Mouse (Mus musculus) myocyte (in vitro differentiated cells): ENCODE measurements around the gene Fam189b. TPM values are rescaled to one million over a fixed set of nuclear protein-coding genes. Genes with fewer than 3 reads are reported as not detected.
A peak's percentile ranks its signal among the peaks of the same experiment; 100 is the strongest.

ENCODE experiments used
- H3K27me3 ChIP-seq: one replicate; pipeline ENCODE4 v1.6.1; 2011; ENCODE audit not compliant: control insufficient read depth, insufficient read depth, insufficient read length
- H3K36me3 ChIP-seq: one replicate; pipeline ENCODE4 v1.6.1; 2011; ENCODE audit not compliant: control insufficient read depth, insufficient read depth
- H3K4me2 ChIP-seq: one replicate; pipeline ENCODE4 v1.6.1; 2011; ENCODE audit warnings: low read depth, control low read depth
- H3K4me3 ChIP-seq: one replicate; pipeline ENCODE4 v1.5.1; 2011; ENCODE audit warnings: mild to moderate bottlenecking, control low read depth, moderate library complexity
- H3K79me2 ChIP-seq: one replicate; pipeline ENCODE4 v1.6.1; 2011; ENCODE audit not compliant: control insufficient read depth, insufficient read depth
- H3ac ChIP-seq: one replicate; pipeline ENCODE4 v1.6.1; 2011; ENCODE audit not compliant: control insufficient read depth, insufficient read length
- CEBPB ChIP-seq: IDR thresholded peaks from 2 replicates; pipeline ENCODE4 v1.6.1; 2011; ENCODE audit warnings: mild to moderate bottlenecking, moderate library complexity; ENCODE audit not compliant: poor library complexity, insufficient read depth, severe bottlenecking
- E2F4 ChIP-seq: IDR thresholded peaks from one replicate; pipeline ENCODE4 v1.6.1; 2011; ENCODE audit warnings: mild to moderate bottlenecking, control low read depth, moderate library complexity; ENCODE audit not compliant: insufficient read depth
- MAX ChIP-seq: IDR thresholded peaks from one replicate; pipeline ENCODE4 v1.6.1; 2011; ENCODE audit warnings: low read depth, mild to moderate bottlenecking, control low read depth
- MYOD1 ChIP-seq, 3 experiments: IDR thresholded peaks; one replicate each; pipeline ENCODE4 v1.6.1; 2011; ENCODE audit warnings: control low read depth in 2 of 3, low read depth in 2 of 3, mild to moderate bottlenecking in 2 of 3, moderate library complexity in 1 of 3; ENCODE audit not compliant: insufficient read length in 2 of 3, control insufficient read depth in 1 of 3
- MYOG ChIP-seq, 3 experiments: IDR thresholded peaks; one replicate each; pipeline ENCODE4 v1.6.1; 2011; ENCODE audit warnings: control low read depth in 2 of 3, low read depth in 2 of 3, mild to moderate bottlenecking in 2 of 3; ENCODE audit not compliant: insufficient read length in 2 of 3, control insufficient read depth in 1 of 3, insufficient read depth in 1 of 3
- POLR2A ChIP-seq: IDR thresholded peaks from one replicate; pipeline ENCODE4 v1.6.1; 2011; ENCODE audit warnings: low read depth, mild to moderate bottlenecking, control low read depth, moderate library complexity; ENCODE audit not compliant: insufficient read length
- POLR2AphosphoS2 ChIP-seq: IDR thresholded peaks from one replicate; pipeline ENCODE4 v1.6.1; 2011; ENCODE audit warnings: low read depth, control low read depth; ENCODE audit not compliant: insufficient read length
- REST ChIP-seq: IDR thresholded peaks from one replicate; pipeline ENCODE4 v1.6.1; 2011; ENCODE audit warnings: mild to moderate bottlenecking, control low read depth, moderate library complexity; ENCODE audit not compliant: insufficient read depth, insufficient read length
- SRF ChIP-seq: IDR thresholded peaks from one replicate; pipeline ENCODE4 v1.6.1; 2011; ENCODE audit warnings: low read depth; ENCODE audit not compliant: control insufficient read depth, insufficient read length
- TCF12 ChIP-seq: IDR thresholded peaks from one replicate; pipeline ENCODE4 v1.6.1; 2011; ENCODE audit warnings: mild to moderate bottlenecking, control low read depth; ENCODE audit not compliant: poor library complexity, insufficient read depth, severe bottlenecking
- TCF3 ChIP-seq: IDR thresholded peaks from one replicate; pipeline ENCODE4 v1.6.1; 2011; ENCODE audit warnings: low read depth, control low read depth; ENCODE audit not compliant: insufficient read length
- USF1 ChIP-seq: IDR thresholded peaks from one replicate; pipeline ENCODE4 v1.6.1; 2011; ENCODE audit warnings: low read depth, mild to moderate bottlenecking, control low read depth, moderate library complexity
- polyA plus RNA-seq: library from polyadenylated mRNA; unstranded; fragments of >200 nt; fragmentation: generic; extraction: Trizol; gene quantifications from one replicate; pipeline ENCODE4 v1.2.1, GENCODE M21; 2012; ENCODE audit warnings: missing spikeins

Gene Fam189b
- polyA plus RNA-seq, 1 experiment = 15.0 TPM

DNA sequence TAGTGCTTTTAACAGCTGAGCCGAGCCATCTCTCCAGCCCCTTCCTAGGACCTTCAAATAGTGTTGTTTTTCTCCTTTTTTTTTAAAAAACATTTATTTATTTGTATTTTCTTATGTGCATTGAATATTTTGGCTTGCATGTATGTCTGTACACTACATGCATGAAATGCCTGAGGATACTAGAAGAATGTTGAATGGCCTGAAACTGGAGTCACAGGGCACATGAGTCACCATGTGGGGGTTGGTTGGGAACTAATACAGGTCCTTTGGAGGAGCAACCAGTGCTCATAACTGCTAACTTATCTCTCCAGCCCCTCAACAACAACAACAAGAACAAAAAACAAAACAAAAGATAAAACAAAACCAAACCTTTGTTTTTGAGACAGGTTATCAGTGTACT, 19.8 kb upstream of the Fam189b start:
- H3K4me2 ChIP-seq = peak overlapping the region; percentile 32
- no peak for TF ChIP-seq MAX
- TF ChIP-seq CEBPB = no peak
- peak; percentile 95 for TF ChIP-seq USF1
- no peak for TF ChIP-seq MYOD1 (IDR thresholded peaks at IDR 0.05; ENCODE audit: control insufficient read depth in 1 of 3, insufficient read length in 2 of 3, low read depth in 2 of 3)
- TF ChIP-seq E2F4 = no peak
- peaks cover 21% of the 10 kb centered on the region for H3K79me2 ChIP-seq
- H3K36me3 ChIP-seq = peaks cover 12% of the 10 kb centered on the region
- no peak overlapping the region for H3ac ChIP-seq
- H3K27me3 ChIP-seq = peaks cover 14% of the 10 kb centered on the region
- no peak overlapping the region for H3K4me3 ChIP-seq

DNA sequence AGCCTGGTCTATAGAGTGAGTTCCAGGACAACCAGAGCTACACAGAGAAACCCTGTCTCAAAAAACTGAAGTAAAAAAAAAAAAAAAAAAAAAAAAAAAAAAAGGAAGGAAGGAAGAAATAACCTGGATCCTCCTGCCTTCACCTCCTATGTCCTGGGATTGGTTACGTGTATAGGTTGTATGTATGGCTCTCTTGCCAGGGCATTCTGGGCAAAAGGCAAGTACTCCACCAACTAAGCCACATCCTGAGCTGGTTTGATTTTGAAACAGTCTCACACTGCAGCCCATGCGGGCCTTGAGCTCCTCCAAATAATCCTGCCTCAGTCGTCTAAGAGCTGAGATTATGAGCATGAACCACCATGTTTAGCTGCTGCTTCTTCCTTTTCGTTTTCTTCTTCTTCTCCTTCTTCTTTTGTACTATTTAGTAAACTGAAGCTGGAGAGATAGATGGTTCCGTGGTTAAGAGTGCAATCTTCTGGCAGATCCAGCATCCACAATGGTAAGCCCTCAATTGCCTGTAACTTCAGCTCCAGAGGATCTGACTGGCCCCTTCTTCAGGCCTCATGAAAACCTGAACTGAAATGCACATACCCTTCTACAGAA, 19.2 kb upstream of the Fam189b start:
- peaks cover 15% of the 10 kb centered on the region for H3K36me3 ChIP-seq
- peak overlapping the region; percentile 71 for H3K4me3 ChIP-seq
- peak overlapping the region; percentile 77 for H3K4me2 ChIP-seq
- peaks cover 8% of the 10 kb centered on the region for H3K27me3 ChIP-seq
- H3ac ChIP-seq = no peak overlapping the region
- H3K79me2 ChIP-seq = peaks cover 21% of the 10 kb centered on the region
- TF ChIP-seq POLR2AphosphoS2 = no peak
- no peak for TF ChIP-seq REST
- no peak for TF ChIP-seq CEBPB
- no peak for TF ChIP-seq SRF
- TF ChIP-seq E2F4 = no peak
- TF ChIP-seq USF1 = no peak
- TF ChIP-seq MAX = no peak
- no peak for TF ChIP-seq MYOG (IDR thresholded peaks at IDR 0.05; ENCODE audit: control insufficient read depth in 1 of 3, insufficient read depth in 1 of 3, insufficient read length in 2 of 3, low read depth in 2 of 3)
- TF ChIP-seq TCF12 = no peak
- no peak for TF ChIP-seq TCF3
- no peak for TF ChIP-seq POLR2A

GRCm38 (mm10) chr3:89164506-89165267, 18.3 kb upstream of the Fam189b start, which contains the start of gene Clk2:
Clk2 (plus strand) TSS chr3:89164795.
- peak; percentile 76 for TF ChIP-seq POLR2AphosphoS2
- TF ChIP-seq CEBPB = no peak
- TF ChIP-seq USF1 = peak; percentile 46
- no peak for TF ChIP-seq TCF3
- TF ChIP-seq MYOG (IDR thresholded peaks at IDR 0.05; ENCODE audit: control insufficient read depth in 1 of 3, insufficient read depth in 1 of 3, insufficient read length in 2 of 3, low read depth in 2 of 3) = peak in 1 of 3 experiments; percentile 4
- TF ChIP-seq POLR2A = peak; percentile 82
- H3ac ChIP-seq = peak within 1 kb of the TSS; percentile 47

GRCm38 (mm10) chr3:89165268-89165870, 17.6 kb upstream of the Fam189b start:
- peak overlapping the region; percentile 97 for H3K4me2 ChIP-seq
- H3K27me3 ChIP-seq = no peaks in the 10 kb centered on the region
- peak overlapping the region; percentile 47 for H3ac ChIP-seq
- peaks cover 21% of the 10 kb centered on the region for H3K79me2 ChIP-seq
- peaks cover 27% of the 10 kb centered on the region for H3K36me3 ChIP-seq
- peak overlapping the region; percentile 71 for H3K4me3 ChIP-seq
- TF ChIP-seq TCF12 = no peak
- TF ChIP-seq MYOG (IDR thresholded peaks at IDR 0.05; ENCODE audit: control insufficient read depth in 1 of 3, insufficient read depth in 1 of 3, insufficient read length in 2 of 3, low read depth in 2 of 3) = no peak
- no peak for TF ChIP-seq POLR2AphosphoS2
- no peak for TF ChIP-seq MAX
- TF ChIP-seq SRF = no peak
- TF ChIP-seq USF1 = no peak
- no peak for TF ChIP-seq TCF3
- TF ChIP-seq REST = no peak

More at GRCm38 (mm10) chr3:89164506-89165267, 18.3 kb upstream of the Fam189b start, which contains the start of gene Clk2:
- Histone ChIP-seq H3K4me3 (peak within 1 kb of the TSS; percentile 71), H3K79me2 (peaks cover 21% of the 10 kb centered on the region), H3K4me2 (peak within 1 kb of the TSS; percentile 97), H3K36me3 (peaks cover 21% of the 10 kb centered on the region), H3K27me3 (peaks cover 3% of the 10 kb centered on the region)

- H3K36me3 ChIP-seq = peaks cover 31% of the 10 kb centered on the region
- no peaks in the 10 kb centered on the region for H3K27me3 ChIP-seq
- no peak overlapping the region for H3K4me3 ChIP-seq
- H3ac ChIP-seq = no peak overlapping the region
- no peak overlapping the region for H3K4me2 ChIP-seq
- TF ChIP-seq POLR2AphosphoS2 = no peak
- TF ChIP-seq TCF3 = no peak
- no peak for TF ChIP-seq REST
- no peak for TF ChIP-seq MYOD1 (IDR thresholded peaks at IDR 0.05; ENCODE audit: control insufficient read depth in 1 of 3, insufficient read length in 2 of 3, low read depth in 2 of 3)
- no peak for TF ChIP-seq MAX
- no peak for TF ChIP-seq USF1
- TF ChIP-seq MYOG (IDR thresholded peaks at IDR 0.05; ENCODE audit: control insufficient read depth in 1 of 3, insufficient read depth in 1 of 3, insufficient read length in 2 of 3, low read depth in 2 of 3) = no peak
- no peak for TF ChIP-seq CEBPB
- TF ChIP-seq SRF = no peak
- no peak for TF ChIP-seq POLR2A
- TF ChIP-seq TCF12 = no peak
- TF ChIP-seq E2F4 = no peak
- H3K79me2 ChIP-seq = peaks cover 21% of the 10 kb centered on the region
Measured at GRCm38 (mm10) chr3:89166945-89167344, 16.0 kb upstream of the Fam189b start.
